Mouse (Mus musculus) neural tube, embryonic 11.5 days (tissue): ENCODE results near the gene Pdzd2. TPM values are rescaled to one million over a fixed set of nuclear protein-coding genes. Genes with fewer than 3 reads are reported as not detected.

ENCODE experiments used
- ATAC-seq: fragments of 200-750 bp; cut with Nextera tagmentation; 2 replicates; pipeline ENCODE4 v1.8.0; 2017; ENCODE audit warnings: moderate number of reproducible peaks, mild to moderate bottlenecking, moderate TSS enrichment, moderate library complexity; ENCODE audit not compliant: insufficient read depth, low FRiP score, low TSS enrichment
- DNase-seq: peaks from one replicate; pipeline ENCODE4 v3.0.0-alpha.2; 2015; ENCODE audit warnings: low spot score
- H3K27ac ChIP-seq: fragments of 300-500 bp; sonication (generic); 2 replicates; pipeline ENCODE4 v1.5.1; 2014; ENCODE audit warnings: low read depth, mild to moderate bottlenecking, low read length
- H3K27me3 ChIP-seq: fragments of 300-500 bp; sonication (generic); 2 replicates; pipeline ENCODE4 v1.6.1; 2014; ENCODE audit warnings: mild to moderate bottlenecking, low read length, mixed read lengths; ENCODE audit not compliant: control insufficient read depth, insufficient read depth
- H3K36me3 ChIP-seq: fragments of 300-500 bp; sonication (generic); 2 replicates; pipeline ENCODE4 v1.6.1; 2014; ENCODE audit warnings: mild to moderate bottlenecking, low read length, moderate library complexity, mixed read lengths; ENCODE audit not compliant: control insufficient read depth, insufficient read depth
- H3K4me1 ChIP-seq: fragments of 300-500 bp; sonication (generic); 2 replicates; pipeline ENCODE4 v1.6.1; 2014; ENCODE audit warnings: low read length, mixed read lengths; ENCODE audit not compliant: control insufficient read depth, insufficient read depth
- H3K4me2 ChIP-seq: fragments of 300-500 bp; sonication (generic); 2 replicates; pipeline ENCODE4 v1.6.1; 2014; ENCODE audit warnings: low read depth, mild to moderate bottlenecking, moderate library complexity
- H3K4me3 ChIP-seq: fragments of 300-500 bp; sonication (generic); 2 replicates; pipeline ENCODE4 v1.5.1; 2014; ENCODE audit warnings: low read depth, low read length
- H3K9ac ChIP-seq: fragments of 300-500 bp; sonication (generic); 2 replicates; pipeline ENCODE4 v1.6.1; 2014; ENCODE audit warnings: mild to moderate bottlenecking, low read length
- H3K9me3 ChIP-seq: fragments of 300-500 bp; sonication (generic); 2 replicates; pipeline ENCODE4 v1.6.1; 2016; ENCODE audit warnings: low read length; ENCODE audit not compliant: control insufficient read depth
- WGBS: fragments of 180-500 bp; shearing (Covaris S2); extraction: QIAGEN DNeasy Blood & Tissue Kit; methylation state at CpG from one replicate; pipeline ENCODE4 v1.1.7; 2014; 5-methylcytosine and 5-hydroxymethylcytosine counted together
- polyA plus RNA-seq: library from polyadenylated mRNA; unstranded; fragments of >200 nt; fragmentation: Nextera tagmentation; extraction: Ambion mirVana; gene quantifications from 2 replicates; pipeline ENCODE4 v1.2.1, GENCODE M21; 2014

Gene Pdzd2
- polyA plus RNA-seq, 1 experiment from 2014 or later, result 4.8 TPM

DNA sequence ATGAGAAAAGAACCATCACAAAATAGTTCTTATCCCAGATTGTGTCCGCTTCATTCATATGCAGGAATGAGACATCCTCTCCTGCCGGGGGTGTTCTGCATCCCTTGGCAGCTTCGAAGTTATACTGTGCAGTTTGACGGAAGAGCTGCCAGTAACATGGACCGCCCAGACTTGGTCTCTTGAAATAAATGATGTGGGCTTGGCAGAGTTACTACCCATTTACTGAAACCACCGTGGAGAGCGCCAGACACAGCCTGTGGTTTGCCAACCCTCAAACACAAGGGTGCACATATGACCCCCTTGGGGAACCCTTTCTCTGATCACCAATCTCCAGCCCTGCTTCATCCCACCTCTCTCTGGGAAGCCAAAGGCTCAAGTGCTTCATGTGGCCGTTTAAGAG, 331.5 kb downstream of the Pdzd2 start:
- Histone ChIP-seq H3K4me2 (no peak overlapping the region), H3K4me3 (no peak overlapping the region), H3K9me3 (no peaks in the 10 kb centered on the region), H3K27me3 (no peaks in the 10 kb centered on the region), H3K4me1 (no peaks in the 10 kb centered on the region), H3K27ac (no peak overlapping the region), H3K36me3 (no peaks in the 10 kb centered on the region), H3K9ac (no peak overlapping the region)
- no peak for DNase-seq
- no peak for ATAC-seq
- WGBS, result 87% methylated on average over 8 of the region's 8 CpGs

GRCm38 (mm10) chr15:12405592-12405991, 334.1 kb downstream of the Pdzd2 start:
- 87% methylated on average over 5 of the region's 5 CpGs for WGBS
- no peak for DNase-seq
- Histone ChIP-seq H3K4me2 (no peak overlapping the region), H3K4me1 (no peaks in the 10 kb centered on the region), H3K9ac (no peak overlapping the region), H3K27me3 (no peaks in the 10 kb centered on the region), H3K9me3 (no peaks in the 10 kb centered on the region), H3K27ac (no peak overlapping the region), H3K36me3 (no peaks in the 10 kb centered on the region), H3K4me3 (no peak overlapping the region)
- no peak for ATAC-seq

- no peaks in the 10 kb centered on the region for H3K4me1 ChIP-seq
- no peaks in the 10 kb centered on the region for H3K9me3 ChIP-seq
- no peak overlapping the region for H3K27ac ChIP-seq
- no peak overlapping the region for H3K4me2 ChIP-seq
- 82% methylated on average over 6 of the region's 6 CpGs for WGBS
- ATAC-seq (no peak), DNase-seq (no peak)
- no peaks in the 10 kb centered on the region for H3K27me3 ChIP-seq
- H3K9ac ChIP-seq, result no peak overlapping the region
- H3K4me3 ChIP-seq, result no peak overlapping the region
- no peaks in the 10 kb centered on the region for H3K36me3 ChIP-seq
Observed at GRCm38 (mm10) chr15:12397032-12397431, 342.7 kb downstream of the Pdzd2 start.

- DNase-seq (no peak), ATAC-seq (no peak)
- H3K4me3 ChIP-seq, result no peak overlapping the region
- H3K27ac ChIP-seq, result no peak overlapping the region
- no peaks in the 10 kb centered on the region for H3K27me3 ChIP-seq
- H3K4me1 ChIP-seq, result no peaks in the 10 kb centered on the region
- H3K9ac ChIP-seq, result no peak overlapping the region
- H3K4me2 ChIP-seq, result no peak overlapping the region
- no peaks in the 10 kb centered on the region for H3K9me3 ChIP-seq
- no peaks in the 10 kb centered on the region for H3K36me3 ChIP-seq
- WGBS, result 92% methylated on average over 10 of the region's 10 CpGs
Observed at GRCm38 (mm10) chr15:12394758-12395157, 345.0 kb downstream of the Pdzd2 start.

- Histone ChIP-seq H3K9ac (no peak overlapping the region), H3K27me3 (no peaks in the 10 kb centered on the region), H3K4me1 (0 out of 2 replicates have a peak, but pooled peaks cover 2% of the 10 kb centered on the region), H3K36me3 (no peaks in the 10 kb centered on the region), H3K27ac (no peak overlapping the region), H3K4me3 (no peak overlapping the region), H3K4me2 (no peak overlapping the region), H3K9me3 (no peaks in the 10 kb centered on the region)
- 61% methylated on average over 15 of the region's 15 CpGs for WGBS
- DNase-seq, result no peak
- ATAC-seq, result no peak
Observed at GRCm38 (mm10) chr15:12388726-12389489, 350.8 kb downstream of the Pdzd2 start.

GRCm38 (mm10) chr15:12384679-12385078, 355.0 kb downstream of the Pdzd2 start:
- WGBS, result 91% methylated on average over 12 of the region's 13 CpGs
- Histone ChIP-seq H3K4me3 (no peak overlapping the region), H3K9me3 (no peaks in the 10 kb centered on the region)

DNA sequence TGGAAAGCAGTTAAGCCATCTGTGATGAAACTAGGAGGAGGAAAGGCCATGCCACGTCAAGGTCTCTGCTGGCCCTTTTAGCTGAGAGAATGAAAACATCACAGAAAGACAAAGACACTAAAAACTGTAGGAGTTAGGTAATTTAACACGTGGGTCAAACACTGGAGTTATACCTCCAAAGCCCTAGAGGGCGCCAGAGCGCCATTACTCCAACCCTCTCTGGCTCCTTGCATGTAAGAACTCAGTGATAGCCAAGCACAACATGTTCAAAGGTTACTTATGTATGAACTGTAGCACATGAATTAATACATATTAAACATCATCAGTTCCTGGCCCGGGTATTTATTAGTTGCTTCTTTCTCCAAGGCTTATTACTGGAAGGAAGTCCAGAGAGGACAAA, 359.2 kb downstream of the Pdzd2 start:
- no peak for ATAC-seq
- Histone ChIP-seq H3K27ac (no peak overlapping the region), H3K9me3 (no peaks in the 10 kb centered on the region), H3K9ac (no peak overlapping the region), H3K4me1 (no peaks in the 10 kb centered on the region), H3K4me3 (no peak overlapping the region), H3K4me2 (no peak overlapping the region), H3K27me3 (peaks cover 3% of the 10 kb centered on the region; the same call in 1 of the 2 replicates), H3K36me3 (no peaks in the 10 kb centered on the region)
- no peak for DNase-seq
- 54% methylated on average over 5 of the region's 5 CpGs for WGBS

More at GRCm38 (mm10) chr15:12384679-12385078, 355.0 kb downstream of the Pdzd2 start:
- Histone ChIP-seq H3K27me3 (no peaks in the 10 kb centered on the region), H3K36me3 (no peaks in the 10 kb centered on the region), H3K9ac (no peak overlapping the region), H3K4me2 (no peak overlapping the region), H3K4me1 (0 out of 2 replicates have a peak, but pooled peaks cover 2% of the 10 kb centered on the region), H3K27ac (no peak overlapping the region)
- ATAC-seq (no peak), DNase-seq (no peak)

DNA sequence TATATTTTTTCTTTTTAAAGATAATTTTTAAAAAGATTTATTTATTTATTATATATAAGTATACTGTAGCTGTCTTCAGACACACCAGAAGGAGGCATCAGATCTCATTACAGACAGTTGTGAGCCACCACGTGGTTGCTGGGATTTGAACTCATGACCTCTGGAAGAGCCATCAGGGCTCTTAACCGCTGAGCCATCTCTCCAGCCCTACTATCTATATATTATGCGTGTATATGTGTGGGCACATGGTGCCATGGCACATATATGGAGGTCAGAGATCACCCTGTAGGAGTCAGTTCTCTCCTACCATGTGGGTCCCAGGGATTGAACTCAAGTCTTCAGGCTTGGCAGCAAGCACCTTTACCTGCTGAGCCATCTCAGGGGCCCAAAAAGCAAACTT, 359.7 kb downstream of the Pdzd2 start:
- Histone ChIP-seq H3K27me3 (peaks cover 3% of the 10 kb centered on the region; the same call in 1 of the 2 replicates), H3K36me3 (no peaks in the 10 kb centered on the region), H3K4me2 (no peak overlapping the region), H3K9ac (no peak overlapping the region), H3K4me3 (no peak overlapping the region), H3K9me3 (no peaks in the 10 kb centered on the region), H3K4me1 (no peaks in the 10 kb centered on the region), H3K27ac (no peak overlapping the region)
- ATAC-seq (no peak), DNase-seq (no peak)
- 92% methylated on average over 3 of the region's 3 CpGs for WGBS

- Histone ChIP-seq H3K4me3 (no peak overlapping the region), H3K4me1 (no peaks in the 10 kb centered on the region), H3K4me2 (no peak overlapping the region), H3K36me3 (no peaks in the 10 kb centered on the region), H3K9me3 (no peaks in the 10 kb centered on the region), H3K27ac (no peak overlapping the region), H3K27me3 (peaks cover 3% of the 10 kb centered on the region; the same call in 1 of the 2 replicates), H3K9ac (no peak overlapping the region)
- ATAC-seq (no peak), DNase-seq (no peak)
- WGBS, result 82% methylated on average over 10 of the region's 10 CpGs
Observed at GRCm38 (mm10) chr15:12377800-12378199, 361.9 kb downstream of the Pdzd2 start.
